Mouse (Mus musculus) liver, embryonic 15.5 days (tissue): Measurements from ENCODE around the gene Cdc42bpb. TPM values are rescaled to one million over a fixed set of nuclear protein-coding genes. Genes with fewer than 3 reads are reported as not detected.

Experiments used
- ATAC-seq: fragments of 200-750 bp; cut with Nextera tagmentation; 2 replicates; pipeline ENCODE4 v1.8.0; 2017; ENCODE audit warnings: moderate number of reproducible peaks, mild to moderate bottlenecking, moderate library complexity; ENCODE audit not compliant: insufficient read depth
- H3K27ac ChIP-seq: fragments of 300-500 bp; sonication (generic); replicated peaks from 2 replicates; pipeline ENCODE4 v1.5.1; 2015; ENCODE audit warnings: mild to moderate bottlenecking, inconsistent platforms
- H3K27me3 ChIP-seq: fragments of 300-500 bp; sonication (generic); 2 replicates; pipeline ENCODE4 v1.6.1; 2015; ENCODE audit warnings: mild to moderate bottlenecking, inconsistent platforms
- H3K36me3 ChIP-seq: fragments of 300-500 bp; sonication (generic); replicated peaks from 2 replicates; pipeline ENCODE4 v1.6.1; 2015; ENCODE audit warnings: moderate library complexity, mild to moderate bottlenecking, inconsistent platforms
- H3K4me1 ChIP-seq: fragments of 300-500 bp; sonication (generic); replicated peaks from 2 replicates; pipeline ENCODE4 v1.6.1; 2015; ENCODE audit warnings: inconsistent platforms
- H3K4me2 ChIP-seq: fragments of 300-500 bp; sonication (generic); 2 replicates; pipeline ENCODE4 v1.6.1; 2015; ENCODE audit warnings: moderate library complexity, mild to moderate bottlenecking, inconsistent platforms
- H3K4me3 ChIP-seq: fragments of 300-500 bp; sonication (generic); replicated peaks from 2 replicates; pipeline ENCODE4 v1.5.1; 2015; ENCODE audit warnings: mild to moderate bottlenecking, inconsistent platforms
- H3K9ac ChIP-seq: fragments of 300-500 bp; sonication (generic); 2 replicates; pipeline ENCODE4 v1.6.1; 2015; ENCODE audit warnings: moderate library complexity, mild to moderate bottlenecking, inconsistent platforms
- H3K9me3 ChIP-seq: fragments of 300-500 bp; sonication (generic); replicated peaks from 2 replicates; pipeline ENCODE4 v1.6.1; 2016; ENCODE audit warnings: inconsistent platforms
- WGBS: fragments of 180-500 bp; shearing (Covaris S2); methylation state at CpG from one replicate; pipeline ENCODE4 v1.1.7; 2015; ENCODE audit warnings: mixed read lengths; ENCODE audit not compliant: insufficient replicate concordance; 5-methylcytosine and 5-hydroxymethylcytosine counted together
- polyA plus RNA-seq: library from polyadenylated mRNA; unstranded; fragments of >200 nt; fragmentation: Nextera tagmentation; extraction: Ambion mirVana; gene quantifications from 2 replicates; pipeline ENCODE4 v1.2.1, GENCODE M21; 2015

The Cdc42bpb gene
- 6.6 and 9.4 TPM in 2 replicates for polyA plus RNA-seq

DNA sequence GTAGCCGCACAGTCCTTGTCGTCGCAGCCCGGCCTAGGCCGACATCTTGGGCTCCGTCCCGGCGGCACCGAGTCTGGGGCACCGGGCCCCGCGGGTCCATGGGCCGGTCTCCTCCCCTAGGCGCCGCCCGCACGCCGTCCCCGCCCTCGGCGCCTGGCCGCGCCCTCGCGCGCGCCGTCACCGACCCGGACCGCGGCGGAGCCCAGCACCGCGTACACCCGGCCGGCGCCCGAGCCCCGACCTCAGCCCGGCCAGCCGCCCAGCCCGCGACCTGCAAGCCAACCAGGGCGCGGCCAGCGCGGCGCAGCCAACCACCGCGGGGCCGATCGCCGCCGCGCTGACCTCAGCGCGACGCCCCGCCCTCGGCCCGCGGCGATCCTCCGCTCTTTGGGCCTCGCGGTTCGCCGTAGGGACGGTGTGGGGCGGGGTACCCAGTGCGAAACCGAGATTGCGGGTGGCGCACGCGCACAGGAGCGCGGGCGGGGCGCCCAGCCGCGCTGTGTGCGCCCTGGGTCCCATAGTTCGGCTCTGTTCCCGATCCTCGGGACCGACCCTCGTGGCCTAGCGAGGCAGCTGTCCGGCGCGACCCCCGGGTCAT, at the start of gene Cdc42bpb:
TSS of gene Cdc42bpb (minus strand) at position 343 of the 598 bp plus-strand sequence.
- WGBS = under 1% methylated on average over 93 of the region's 94 CpGs
- no peaks in the 10 kb centered on the region for H3K9me3 ChIP-seq
- peak within 1 kb of the TSS; percentile 80 for H3K27ac ChIP-seq
- peaks cover 23% of the 10 kb centered on the region for H3K4me1 ChIP-seq
- H3K4me2 ChIP-seq = peak within 1 kb of the TSS; percentile 74
- peak; percentile 88 for ATAC-seq
- H3K9ac ChIP-seq = peak within 1 kb of the TSS; percentile 59
- no peaks in the 10 kb centered on the region for H3K36me3 ChIP-seq
- peaks cover 80% of the 10 kb centered on the region for H3K27me3 ChIP-seq
- peak within 1 kb of the TSS; percentile 68 for H3K4me3 ChIP-seq

DNA sequence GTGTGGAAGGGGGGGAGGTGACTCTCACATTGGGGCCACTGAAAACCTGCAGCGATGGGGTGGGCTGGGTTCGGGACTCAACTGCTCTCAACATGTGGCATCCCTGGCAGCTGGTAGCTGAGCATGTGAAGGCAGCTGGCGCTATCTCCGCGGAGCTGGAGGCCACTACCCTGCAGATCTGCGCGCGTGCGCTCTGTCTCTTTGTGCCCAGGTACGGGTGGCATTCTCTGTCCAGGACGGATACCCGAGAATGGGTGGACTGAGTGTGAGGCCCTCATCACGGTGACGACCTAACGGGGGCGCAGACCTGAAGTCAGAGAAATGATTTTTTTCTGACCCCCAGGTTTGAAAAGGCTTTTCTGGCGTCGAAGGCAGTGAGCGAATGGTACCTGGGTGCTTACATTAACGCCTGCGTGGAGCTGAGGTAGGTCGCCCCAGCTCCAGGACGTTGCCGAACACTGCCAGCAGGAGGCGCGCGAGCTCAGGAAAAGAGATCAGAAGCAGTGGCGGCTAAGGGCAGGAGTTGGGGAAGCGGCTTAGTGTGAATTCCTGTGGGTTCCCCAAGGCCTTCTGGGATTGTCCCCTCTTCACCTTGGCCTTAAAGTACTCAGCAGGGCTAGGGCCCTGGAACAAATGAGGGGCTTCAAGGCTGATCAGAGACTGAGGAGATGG, 48.4 kb upstream of the Cdc42bpb start:
- no peak overlapping the region for H3K4me3 ChIP-seq
- H3K27me3 ChIP-seq = peaks cover 100% of the 10 kb centered on the region
- 17% methylated on average over 29 of the region's 29 CpGs for WGBS
- no peak overlapping the region for H3K9ac ChIP-seq
- H3K4me1 ChIP-seq = peaks cover 68% of the 10 kb centered on the region
- H3K9me3 ChIP-seq = no peaks in the 10 kb centered on the region
- no peak overlapping the region for H3K27ac ChIP-seq
- 0 out of 2 replicates have a peak, but pooled peaks cover 4% of the 10 kb centered on the region for H3K36me3 ChIP-seq
- peak; percentile 38; the same call in 1 of the 2 replicates for ATAC-seq
- H3K4me2 ChIP-seq = no peak overlapping the region

DNA sequence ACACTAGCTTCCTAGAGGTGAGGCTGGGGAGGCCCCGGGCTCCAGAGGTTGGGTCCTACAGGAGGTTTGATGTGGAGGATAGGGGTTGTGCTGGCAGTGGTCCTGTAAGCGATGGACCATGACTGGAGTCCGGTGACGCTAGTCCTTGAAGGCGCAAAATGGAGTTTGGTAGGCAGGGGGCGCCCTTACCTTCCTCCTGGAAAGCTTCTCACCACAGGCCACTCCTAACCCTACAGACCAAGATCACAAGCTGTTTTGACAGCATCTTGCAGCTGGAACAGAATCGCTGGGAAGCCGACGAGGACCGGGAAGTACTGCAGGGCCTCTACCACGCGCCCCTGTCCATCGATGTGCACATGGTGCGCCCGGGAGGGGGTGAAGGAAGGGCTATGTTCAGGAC, 47.7 kb upstream of the Cdc42bpb start:
- Histone ChIP-seq H3K9ac (no peak overlapping the region), H3K36me3 (0 out of 2 replicates have a peak, but pooled peaks cover 4% of the 10 kb centered on the region), H3K4me1 (peaks cover 66% of the 10 kb centered on the region), H3K9me3 (no peaks in the 10 kb centered on the region), H3K27me3 (peaks cover 98% of the 10 kb centered on the region), H3K27ac (no peak overlapping the region), H3K4me2 (no peak overlapping the region), H3K4me3 (no peak overlapping the region)
- ATAC-seq = no peak
- WGBS = 4% methylated on average over 15 of the region's 15 CpGs

DNA sequence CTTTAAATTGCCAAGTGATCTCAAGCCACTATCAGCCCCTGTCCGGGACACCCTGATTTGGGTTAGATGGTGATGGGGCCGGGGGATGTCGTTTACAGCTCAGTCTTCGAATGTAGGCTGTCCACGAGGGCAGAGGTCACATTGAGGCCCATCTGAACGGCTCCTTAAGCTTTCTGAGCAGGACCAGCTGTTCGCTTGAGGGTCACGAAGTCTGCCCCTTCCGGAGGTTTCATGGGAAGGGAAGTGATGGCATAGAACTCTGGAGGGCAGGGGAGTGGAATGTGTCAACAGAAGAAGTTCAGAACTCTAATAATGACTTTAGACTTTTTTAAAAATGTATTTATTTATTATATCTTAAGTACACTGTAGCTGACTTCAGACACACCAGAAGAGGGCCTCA, 47.0 kb upstream of the Cdc42bpb start:
- WGBS = 40% methylated on average over 9 of the region's 9 CpGs
- Histone ChIP-seq H3K4me1 (peaks cover 66% of the 10 kb centered on the region), H3K27me3 (peaks cover 98% of the 10 kb centered on the region), H3K4me2 (no peak overlapping the region), H3K9me3 (no peaks in the 10 kb centered on the region), H3K9ac (no peak overlapping the region), H3K4me3 (no peak overlapping the region), H3K27ac (no peak overlapping the region), H3K36me3 (0 out of 2 replicates have a peak, but pooled peaks cover 4% of the 10 kb centered on the region)
- ATAC-seq = no peak

DNA sequence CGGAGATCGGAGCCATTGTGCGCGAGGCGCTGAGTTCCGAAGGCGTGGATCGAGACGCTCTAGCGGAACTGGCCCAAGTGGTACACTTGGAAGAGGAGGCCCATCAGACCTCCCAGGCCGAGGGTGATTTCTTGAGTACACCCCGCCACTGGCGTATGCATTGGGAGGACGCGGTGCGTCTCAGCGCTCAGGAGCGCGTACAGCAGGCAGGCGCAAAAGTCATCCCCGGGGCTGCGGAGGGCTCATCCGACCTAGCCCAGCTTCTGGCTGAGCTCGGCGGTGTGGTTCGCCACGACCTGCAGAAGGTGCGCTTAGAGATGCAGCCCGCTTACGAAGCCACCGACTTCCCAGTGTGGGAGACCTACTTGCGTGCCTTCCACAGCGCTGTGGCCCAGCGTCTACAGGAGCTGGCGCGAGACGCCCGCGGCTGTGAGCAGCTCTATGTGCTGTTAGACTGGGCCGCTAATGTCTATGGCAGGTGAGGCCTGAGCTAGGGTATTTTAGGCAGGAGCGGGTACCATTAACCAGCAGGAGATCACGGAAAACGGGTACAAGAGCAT, 46.1 kb upstream of the Cdc42bpb start:
- H3K27me3 ChIP-seq = peaks cover 98% of the 10 kb centered on the region
- no peak overlapping the region for H3K9ac ChIP-seq
- no peak overlapping the region for H3K4me2 ChIP-seq
- ATAC-seq = no peak
- H3K4me3 ChIP-seq = no peak overlapping the region
- H3K36me3 ChIP-seq = 0 out of 2 replicates have a peak, but pooled peaks cover 4% of the 10 kb centered on the region
- H3K4me1 ChIP-seq = peaks cover 59% of the 10 kb centered on the region
- no peak overlapping the region for H3K27ac ChIP-seq
- no peaks in the 10 kb centered on the region for H3K9me3 ChIP-seq
- WGBS = 21% methylated on average over 43 of the region's 43 CpGs

DNA sequence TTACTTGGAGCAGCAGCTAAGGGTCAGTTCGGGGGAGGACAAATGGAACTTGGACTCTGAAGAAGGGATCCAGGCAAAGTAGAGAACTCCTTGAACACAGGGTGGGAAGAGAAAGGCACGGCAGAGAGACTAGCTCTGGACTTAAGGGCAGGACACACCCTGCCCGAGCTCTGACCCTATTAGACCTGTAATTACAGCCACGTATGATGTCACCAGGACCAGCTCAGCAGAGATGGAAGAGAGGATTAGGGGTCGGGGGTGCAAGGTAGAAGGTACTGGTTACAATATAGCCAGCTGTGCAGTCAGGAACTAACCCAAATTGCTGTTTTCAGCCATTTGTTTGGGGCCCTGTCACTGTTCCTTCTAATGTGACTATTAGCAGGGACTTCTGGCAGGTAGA, 45.3 kb upstream of the Cdc42bpb start:
- peaks cover 97% of the 10 kb centered on the region for H3K27me3 ChIP-seq
- WGBS = 49% methylated on average over 5 of the region's 5 CpGs
- no peak for ATAC-seq

DNA sequence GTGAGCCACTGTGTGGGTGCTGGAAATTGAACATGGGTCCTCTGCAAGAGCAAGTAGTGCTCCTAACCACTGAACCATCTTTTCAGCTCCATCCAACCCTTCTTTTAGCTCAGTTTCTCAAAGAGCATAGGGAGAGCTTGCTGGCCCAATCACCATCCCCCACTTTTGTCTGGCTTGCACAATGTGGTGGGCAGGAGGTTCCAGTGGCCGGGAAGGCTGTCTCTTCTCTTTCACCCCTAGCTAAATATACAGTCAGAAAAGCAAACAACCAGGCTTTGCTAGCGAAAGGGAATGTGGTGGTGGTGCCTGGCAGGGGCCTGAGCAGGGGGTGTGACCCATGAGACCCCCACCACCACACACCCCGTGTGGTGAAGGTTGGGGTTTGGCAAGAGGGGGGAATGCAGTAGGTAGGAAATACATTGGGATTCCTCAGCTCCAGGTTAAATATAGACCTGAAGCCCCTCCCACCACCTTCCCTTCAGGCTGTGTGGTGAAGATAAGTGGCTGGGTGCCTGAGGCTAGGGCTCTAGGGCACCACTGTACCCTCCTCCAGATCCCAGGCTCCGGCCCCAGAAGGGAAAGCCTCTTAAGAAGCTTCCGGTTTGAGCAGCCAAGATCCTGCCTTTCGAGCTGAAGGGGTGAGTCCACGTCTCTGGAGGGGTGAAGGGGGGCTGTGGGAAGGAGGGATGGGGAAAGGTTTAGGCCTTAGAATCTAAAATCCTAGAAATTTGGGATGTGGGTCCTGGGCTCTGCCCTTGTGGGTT, 43.6 kb upstream of the Cdc42bpb start:
- peaks cover 97% of the 10 kb centered on the region for H3K27me3 ChIP-seq
- ATAC-seq = peak; percentile 13; the same call in 1 of the 2 replicates
- peak overlapping the region; percentile 43 for H3K4me2 ChIP-seq
- peak overlapping the region; percentile 19; the same call in 1 of the 2 replicates for H3K4me3 ChIP-seq
- H3K4me1 ChIP-seq = peaks cover 49% of the 10 kb centered on the region
- H3K36me3 ChIP-seq = 0 out of 2 replicates have a peak, but pooled peaks cover 4% of the 10 kb centered on the region
- WGBS = 18% methylated on average over 7 of the region's 7 CpGs
- H3K9me3 ChIP-seq = no peaks in the 10 kb centered on the region
- H3K27ac ChIP-seq = peak overlapping the region; percentile 62
- no peak overlapping the region; the same call in 1 of the 2 replicates for H3K9ac ChIP-seq

More for the DNA sequence above, 45.3 kb upstream of the Cdc42bpb start:
- peaks cover 51% of the 10 kb centered on the region for H3K4me1 ChIP-seq
- H3K9me3 ChIP-seq = no peaks in the 10 kb centered on the region
- H3K9ac ChIP-seq = no peak overlapping the region
- H3K4me2 ChIP-seq = no peak overlapping the region
- no peak overlapping the region for H3K27ac ChIP-seq
- 0 out of 2 replicates have a peak, but pooled peaks cover 4% of the 10 kb centered on the region for H3K36me3 ChIP-seq
- no peak overlapping the region for H3K4me3 ChIP-seq

DNA sequence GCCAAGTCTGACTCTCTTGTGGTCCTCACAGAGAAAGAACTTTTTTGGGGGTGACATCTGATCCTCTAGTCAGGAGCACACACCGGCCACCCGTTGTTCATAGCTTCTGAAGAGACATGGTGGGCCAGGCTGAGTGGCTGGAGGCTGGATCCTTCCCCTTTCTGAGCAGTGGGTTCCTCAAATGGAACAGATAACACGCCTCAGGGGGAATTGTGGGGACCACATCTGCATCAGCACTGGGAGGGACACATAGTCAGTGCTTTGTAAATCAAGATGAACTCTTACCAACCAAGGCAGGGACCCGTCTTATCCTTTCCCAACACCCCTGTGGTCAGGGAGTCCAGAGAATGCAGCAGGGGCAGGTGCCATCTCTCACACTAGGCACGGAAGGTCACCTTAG, 42.4 kb upstream of the Cdc42bpb start:
- Histone ChIP-seq H3K36me3 (0 out of 2 replicates have a peak, but pooled peaks cover 4% of the 10 kb centered on the region), H3K27me3 (peaks cover 88% of the 10 kb centered on the region), H3K4me3 (no peak overlapping the region), H3K9ac (no peak overlapping the region), H3K4me2 (peak overlapping the region; percentile 43), H3K9me3 (no peaks in the 10 kb centered on the region), H3K4me1 (peaks cover 42% of the 10 kb centered on the region), H3K27ac (0 out of 2 replicates have a peak overlapping the region, but pooled peaks have one; percentile 14)
- WGBS = 19% methylated on average over 5 of the region's 5 CpGs
- no peak for ATAC-seq

DNA sequence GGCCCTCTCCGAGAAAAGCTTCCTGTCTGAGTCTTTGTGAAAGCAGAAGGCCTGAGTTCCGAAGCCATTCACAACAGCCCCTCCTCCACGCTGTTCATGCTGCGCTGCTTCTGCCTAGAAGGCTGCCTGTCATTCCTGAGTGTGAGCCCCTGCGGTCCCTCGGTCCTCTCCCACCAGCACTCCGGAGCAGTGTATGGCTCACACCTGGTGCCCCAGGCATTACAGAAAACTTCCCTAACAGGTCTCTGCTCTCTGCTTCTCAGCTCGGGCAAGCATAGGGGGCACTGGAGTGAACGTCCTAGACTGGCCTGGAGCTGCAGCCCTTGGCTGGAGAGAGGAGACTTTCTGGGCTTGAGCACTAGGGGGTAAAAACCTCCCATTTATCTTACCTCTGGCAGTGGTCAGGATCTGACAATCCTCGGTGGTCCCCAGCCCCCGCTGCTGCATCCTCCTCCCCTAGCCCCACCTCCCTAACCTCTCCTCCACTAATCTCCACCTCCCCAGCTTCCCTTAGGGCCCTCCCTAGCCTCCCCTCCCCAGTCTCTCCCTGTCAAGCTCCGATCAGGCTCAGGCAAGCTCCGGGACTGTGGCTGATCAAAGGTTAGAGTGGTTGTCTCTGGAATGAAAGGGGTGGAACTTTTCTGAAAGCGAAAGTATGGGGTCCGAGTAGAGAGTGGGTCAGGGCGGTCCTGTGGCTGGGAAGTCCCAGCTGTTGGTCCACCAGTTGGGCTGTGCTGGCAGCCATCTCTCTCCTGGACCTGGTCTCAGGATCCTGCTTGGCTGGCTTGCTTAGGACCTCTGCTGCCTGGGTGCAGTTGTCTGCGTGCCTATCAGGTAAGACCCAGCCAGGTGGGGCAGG, 39.6 kb upstream of the Cdc42bpb start, which contains the start of gene Exoc3l4:
TSS of gene Exoc3l4 (plus strand) at position 97 of the 859 bp plus-strand sequence.
- Histone ChIP-seq H3K27ac (peak within 1 kb of the TSS; percentile 73), H3K4me1 (peaks cover 46% of the 10 kb centered on the region), H3K9me3 (no peaks in the 10 kb centered on the region), H3K9ac (no peak within 1 kb of the TSS; the same call in 1 of the 2 replicates), H3K4me3 (peak within 1 kb of the TSS; percentile 46), H3K27me3 (peaks cover 82% of the 10 kb centered on the region), H3K36me3 (no peaks in the 10 kb centered on the region), H3K4me2 (peak within 1 kb of the TSS; percentile 59)
- 5% methylated on average over 17 of the region's 17 CpGs for WGBS
- peak; percentile 63 for ATAC-seq

DNA sequence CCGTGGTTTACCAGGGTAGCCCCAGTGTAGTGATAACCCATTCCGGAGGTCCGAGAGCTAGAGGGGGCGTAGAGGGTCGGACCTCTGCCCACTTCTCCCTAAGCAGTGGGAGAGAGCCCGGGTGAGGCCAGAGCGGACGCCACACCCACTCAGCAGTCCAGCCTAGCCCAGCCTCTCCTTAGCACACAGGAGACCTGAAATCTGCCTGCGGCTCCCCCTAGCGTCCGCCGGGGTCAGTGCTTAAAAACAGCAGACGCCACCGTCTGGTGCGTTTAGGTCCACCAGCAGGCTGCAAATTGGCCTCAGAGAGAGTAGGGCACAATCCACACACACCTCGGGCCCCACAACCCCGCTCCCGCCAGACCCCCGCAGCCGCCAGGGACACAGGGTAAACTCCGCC, 35.8 kb upstream of the Cdc42bpb start:
- Histone ChIP-seq H3K9ac (no peak overlapping the region), H3K27ac (0 out of 2 replicates have a peak overlapping the region, but pooled peaks have one; percentile 9), H3K36me3 (no peaks in the 10 kb centered on the region), H3K9me3 (no peaks in the 10 kb centered on the region), H3K4me1 (peaks cover 20% of the 10 kb centered on the region), H3K4me2 (peak overlapping the region; percentile 49), H3K4me3 (no peak overlapping the region; the same call in 1 of the 2 replicates), H3K27me3 (peaks cover 71% of the 10 kb centered on the region)
- ATAC-seq = peak; percentile 45; the same call in 1 of the 2 replicates
- WGBS = under 1% methylated on average over 21 of the region's 21 CpGs
